In genomic region chr2:36184192-36184591, GRCm38 (mm10) we compare ENCODE assay signal across 25 mouse cellular contexts. TPM values are rescaled to one million over a fixed set of nuclear protein-coding genes. Genes with fewer than 3 reads are reported as not detected.
A peak's percentile ranks its signal among the peaks of the same experiment; 100 is the strongest.
DNase-seq lines count a peak whose midpoint lies in the region; ATAC-seq and TF ChIP-seq lines count a peak whose summit lies in the region.
"Had no signal": no experiment of that assay in that cellular context is flagged by ENCODE, and none has a peak within 500 bp of the region (broad histone marks: within the 10 kb centered on the region; RNA-seq: fewer than 3 reads in every experiment).

No protein-coding gene starts in this region.

- peak; percentile 61 for ATAC-seq in intestine, embryonic 15.5 days
- no peak for ATAC-seq in intestine, postnatal 0 days
- no peak for ATAC-seq in lung, embryonic 15.5 days (ENCODE audit: borderline replicate concordance, extremely low read depth, low FRiP score, low TSS enrichment)
- peak; percentile 65 for ATAC-seq in stomach, embryonic 16.5 days (ENCODE audit: insufficient read depth, low FRiP score)
- ATAC-seq: CD4-positive, CD25-positive, alpha-beta regulatory T cell, adult 4 months had no signal

- H3K27me3 ChIP-seq in heart, adult 2 months (ENCODE audit: control insufficient read depth, insufficient read depth, low read length): no peaks in the 10 kb centered on the region
- H3K27me3 ChIP-seq in intestine, embryonic 15.5 days (replicated peaks): no peaks in the 10 kb centered on the region
- H3K27me3 ChIP-seq in intestine, postnatal 0 days (replicated peaks; ENCODE audit: control insufficient read depth, insufficient read depth, low read length): no peaks in the 10 kb centered on the region
- H3K27me3 ChIP-seq in lung, embryonic 15.5 days: no peaks in the 10 kb centered on the region
- H3K27me3 ChIP-seq in stomach, embryonic 16.5 days (ENCODE audit: control insufficient read depth, insufficient read depth, low read length): no peaks in the 10 kb centered on the region
- H3K27me3 ChIP-seq: forebrain, embryonic 12.5 days; hindbrain, embryonic 15.5 days; neural tube, embryonic 12.5 days had no signal

- no peaks in the 10 kb centered on the region for H3K79me2 ChIP-seq in heart, adult 2 months (replicated peaks; ENCODE audit: control insufficient read depth, insufficient read depth, low read length)

- no peak overlapping the region for H3K4me3 ChIP-seq in heart, adult 2 months
- H3K4me3 ChIP-seq in intestine, embryonic 15.5 days (replicated peaks): no peak overlapping the region
- no peak overlapping the region for H3K4me3 ChIP-seq in intestine, postnatal 0 days (ENCODE audit: low read depth, low read length)
- H3K4me3 ChIP-seq in lung, embryonic 15.5 days: no peak overlapping the region
- H3K4me3 ChIP-seq in lung, adult 2 months (replicated peaks; ENCODE audit: extremely low read depth, low read depth, low read length): no peak overlapping the region
- H3K4me3 ChIP-seq in stomach, embryonic 16.5 days (replicated peaks; ENCODE audit: low read length): no peak overlapping the region
- H3K4me3 ChIP-seq: forebrain, embryonic 12.5 days; hindbrain, embryonic 15.5 days; limb, embryonic 10.5 days; neural tube, embryonic 12.5 days had no signal

- intact Hi-C loops in heart, adult 2 months (cut with DNase I): no loop called here

- H3K4me1 ChIP-seq in heart, adult 2 months (ENCODE audit: control insufficient read depth, insufficient read depth, low read length): peaks cover 6% of the 10 kb centered on the region; the same call in 1 of the 2 replicates
- H3K4me1 ChIP-seq in intestine, embryonic 15.5 days (replicated peaks): 0 out of 2 replicates have a peak, but pooled peaks cover 3% of the 10 kb centered on the region
- H3K4me1 ChIP-seq in intestine, postnatal 0 days (replicated peaks; ENCODE audit: control insufficient read depth, insufficient read depth, low read length): no peaks in the 10 kb centered on the region
- peaks cover 19% of the 10 kb centered on the region for H3K4me1 ChIP-seq in lung, embryonic 15.5 days
- no peaks in the 10 kb centered on the region for H3K4me1 ChIP-seq in lung, adult 2 months (ENCODE audit: control insufficient read depth, insufficient read depth, low read length)
- H3K4me1 ChIP-seq in stomach, embryonic 16.5 days (ENCODE audit: control insufficient read depth, insufficient read depth, low read length): peaks cover 9% of the 10 kb centered on the region
- H3K4me1 ChIP-seq: forebrain, embryonic 12.5 days; limb, embryonic 10.5 days; neural tube, embryonic 12.5 days had no signal

- H3K27ac ChIP-seq in heart, adult 2 months: 0 out of 2 replicates have a peak overlapping the region, but pooled peaks have one; percentile 18
- H3K27ac ChIP-seq in intestine, embryonic 15.5 days: 0 out of 2 replicates have a peak overlapping the region, but pooled peaks have one; percentile 73
- no peak overlapping the region for H3K27ac ChIP-seq in intestine, postnatal 0 days (ENCODE audit: low read depth, low read length)
- H3K27ac ChIP-seq in lung, embryonic 15.5 days: peak overlapping the region; percentile 92
- peak overlapping the region; percentile 79; the same call in 1 of the 2 replicates for H3K27ac ChIP-seq in stomach, embryonic 16.5 days (ENCODE audit: low read length)
- H3K27ac ChIP-seq: forebrain, embryonic 12.5 days; hindbrain, embryonic 15.5 days; limb, embryonic 10.5 days; neural tube, embryonic 12.5 days had no signal

- TF ChIP-seq CTCF in heart, adult 2 months (IDR thresholded peaks at IDR 0.05): no peak
- no peak for TF ChIP-seq CTCF in intestine, postnatal 0 days (IDR thresholded peaks at IDR 0.05; ENCODE audit: low read depth)
- no peak for TF ChIP-seq CTCF in lung, adult 2 months (IDR thresholded peaks at IDR 0.05; ENCODE audit: insufficient read depth, low read length)

- WGBS in heart, adult 2 months: 89% methylated on average over 2 of the region's 2 CpGs
- 92% methylated on average over 2 of the region's 2 CpGs for WGBS in intestine, embryonic 15.5 days
- WGBS in intestine, postnatal 0 days: 84% methylated on average over 2 of the region's 2 CpGs
- whole genome bisulfite sequencing in lung, embryonic 15.5 days: 81% methylated on average over 2 of the region's 2 CpGs
- 93% methylated on average over 2 of the region's 2 CpGs for WGBS in lung, adult 2 months
- whole genome bisulfite sequencing in stomach, embryonic 16.5 days: 78% methylated on average over 2 of the region's 2 CpGs

- H3K9ac ChIP-seq in heart, adult 2 months (ENCODE audit: low read depth, low read length): no peak overlapping the region
- no peak overlapping the region for H3K9ac ChIP-seq in intestine, embryonic 15.5 days
- H3K9ac ChIP-seq in intestine, postnatal 0 days (ENCODE audit: low read depth, low read length): no peak overlapping the region
- H3K9ac ChIP-seq in lung, embryonic 15.5 days: no peak overlapping the region
- H3K9ac ChIP-seq in stomach, embryonic 16.5 days (ENCODE audit: low read length): no peak overlapping the region
- H3K9ac ChIP-seq: forebrain, embryonic 12.5 days; hindbrain, embryonic 15.5 days; neural tube, embryonic 12.5 days had no signal

- no peaks in the 10 kb centered on the region; the same call in 1 of the 2 replicates for H3K36me3 ChIP-seq in heart, adult 2 months (ENCODE audit: control insufficient read depth, insufficient read depth, low read length)
- no peaks in the 10 kb centered on the region for H3K36me3 ChIP-seq in intestine, embryonic 15.5 days
- H3K36me3 ChIP-seq in intestine, postnatal 0 days (ENCODE audit: control insufficient read depth, insufficient read depth): peaks cover 4% of the 10 kb centered on the region
- H3K36me3 ChIP-seq in lung, embryonic 15.5 days: no peaks in the 10 kb centered on the region
- H3K36me3 ChIP-seq in stomach, embryonic 16.5 days (ENCODE audit: control insufficient read depth, insufficient read depth, low read length): no peaks in the 10 kb centered on the region
- H3K36me3 ChIP-seq: forebrain, embryonic 12.5 days; hindbrain, embryonic 15.5 days; neural tube, embryonic 12.5 days had no signal

- no peaks in the 10 kb centered on the region for H3K9me3 ChIP-seq in intestine, embryonic 15.5 days
- no peaks in the 10 kb centered on the region for H3K9me3 ChIP-seq in intestine, postnatal 0 days (ENCODE audit: control insufficient read depth)
- no peaks in the 10 kb centered on the region for H3K9me3 ChIP-seq in lung, embryonic 15.5 days
- no peaks in the 10 kb centered on the region for H3K9me3 ChIP-seq in stomach, embryonic 16.5 days (replicated peaks; ENCODE audit: control insufficient read depth, low read length)
- H3K9me3 ChIP-seq: forebrain, embryonic 12.5 days; hindbrain, embryonic 15.5 days; limb, embryonic 10.5 days; neural tube, embryonic 12.5 days had no signal

- no peak for TF ChIP-seq EP300 in heart, adult 2 months (IDR thresholded peaks at IDR 0.05; ENCODE audit: insufficient read depth, low read depth, low read length)

- no peak overlapping the region for H3K4me2 ChIP-seq in intestine, embryonic 15.5 days (replicated peaks)
- H3K4me2 ChIP-seq in intestine, postnatal 0 days (replicated peaks; ENCODE audit: low read depth): no peak overlapping the region
- no peak overlapping the region for H3K4me2 ChIP-seq in lung, embryonic 15.5 days
- no peak overlapping the region for H3K4me2 ChIP-seq in stomach, embryonic 16.5 days (ENCODE audit: low read depth, low read length)
- H3K4me2 ChIP-seq: forebrain, embryonic 12.5 days; heart, embryonic 11.5 days; hindbrain, embryonic 15.5 days; neural tube, embryonic 12.5 days had no signal

- no peak for DNase-seq in heart, adult 2 months
- DNase-seq in heart, adult 9 months (ENCODE audit: low spot score in 2 of 2): no peak
- DNase-seq in lung, adult 2 months: no peak
- no peak for DNase-seq in natural killer cell, adult 2 months (ENCODE audit: low spot score in 2 of 2)
- DNase-seq: adrenal gland, postnatal 36 days; cerebellum, adult 9-10 months; gastrocnemius, postnatal 25 days; heart, postnatal 36 days; kidney, adult 18-20 months; midbrain, embryonic 14.5 days; retina, postnatal 1 day; right cerebral cortex, postnatal 25 days; spleen, adult 18-20 months; thymus, adult 18-20 months; thymus, postnatal 36 days had no signal

- TF ChIP-seq POLR2A in heart, adult 2 months (IDR thresholded peaks at IDR 0.05; ENCODE audit: insufficient read depth, low read depth, low read length): no peak
- TF ChIP-seq POLR2A in lung, adult 2 months (IDR thresholded peaks at IDR 0.05; ENCODE audit: borderline replicate concordance, extremely low read depth, low read depth, low read length): no peak

RNA-seq across cellular contexts. Expression of gene Ptgs1, which starts 46.0 kb away (rescaled TPM):
- total RNA-seq in heart, adult 2 months (2021): 10 to 100 TPM; 14.4 to 15.8 TPM
- polyA plus RNA-seq in heart, adult 2 months (2012; rRNA removed): 20.0 and 22.3 TPM in 2 replicates
- 24.7 and 26.0 TPM in 2 replicates for polyA plus RNA-seq in intestine, embryonic 15.5 days (2015; fragmentation: Nextera tagmentation; extraction: Ambion mirVana)
- polyA plus RNA-seq in intestine, postnatal 0 days (2015; fragmentation: Nextera tagmentation; extraction: Ambion mirVana): 29.5 and 31.0 TPM in 2 replicates
- 48.9 and 54.9 TPM in 2 replicates for polyA plus RNA-seq in lung, embryonic 15.5 days (2015; fragmentation: Nextera tagmentation; extraction: Ambion mirVana)
- polyA plus RNA-seq in lung, adult 2 months (2012; rRNA removed): 58.4 and 66.1 TPM in 2 replicates
- 35.1 and 37.5 TPM in 2 replicates for polyA plus RNA-seq in stomach, embryonic 16.5 days (2015; fragmentation: Nextera tagmentation; extraction: Ambion mirVana)

RNA-seq across cellular contexts. Expression of gene Rbm18, which starts 47.6 kb away (rescaled TPM):
- 10 to 100 TPM; 31.7 to 33.9 TPM for total RNA-seq in heart, adult 2 months (2021)
- polyA plus RNA-seq in heart, adult 2 months (2012; rRNA removed): 15.4 and 33.0 TPM in 2 replicates
- polyA plus RNA-seq in intestine, embryonic 15.5 days (2015; fragmentation: Nextera tagmentation; extraction: Ambion mirVana): 49.0 and 54.4 TPM in 2 replicates
- polyA plus RNA-seq in intestine, postnatal 0 days (2015; fragmentation: Nextera tagmentation; extraction: Ambion mirVana): 26.5 and 28.9 TPM in 2 replicates
- polyA plus RNA-seq in lung, embryonic 15.5 days (2015; fragmentation: Nextera tagmentation; extraction: Ambion mirVana): 70.5 and 73.5 TPM in 2 replicates
- 10.6 and 14.5 TPM in 2 replicates for polyA plus RNA-seq in lung, adult 2 months (2012; rRNA removed)
- polyA plus RNA-seq in stomach, embryonic 16.5 days (2015; fragmentation: Nextera tagmentation; extraction: Ambion mirVana): 60.2 and 62.0 TPM in 2 replicates

RNA-seq across cellular contexts. Expression of gene Mrrf, which starts 48.0 kb away (rescaled TPM):
- total RNA-seq in heart, adult 2 months (2021): 10 to 100 TPM; 36.2 to 46.8 TPM
- polyA plus RNA-seq in heart, adult 2 months (2012; rRNA removed): 70.1 and 71.7 TPM in 2 replicates
- polyA plus RNA-seq in intestine, embryonic 15.5 days (2015; fragmentation: Nextera tagmentation; extraction: Ambion mirVana): 35.1 and 35.9 TPM in 2 replicates
- 17.3 and 20.4 TPM in 2 replicates for polyA plus RNA-seq in intestine, postnatal 0 days (2015; fragmentation: Nextera tagmentation; extraction: Ambion mirVana)
- polyA plus RNA-seq in lung, embryonic 15.5 days (2015; fragmentation: Nextera tagmentation; extraction: Ambion mirVana): 31.1 and 32.4 TPM in 2 replicates
- polyA plus RNA-seq in lung, adult 2 months (2012; rRNA removed): 18.2 and 24.5 TPM in 2 replicates
- 32.9 and 34.7 TPM in 2 replicates for polyA plus RNA-seq in stomach, embryonic 16.5 days (2015; fragmentation: Nextera tagmentation; extraction: Ambion mirVana)

Comparison
In these comparisons a context has a peak if more than half of its experiments do, and no peak if none do; other contexts are left out.
1. ATAC-seq: peak in intestine, embryonic 15.5 days (single experiment) and stomach, embryonic 16.5 days (single experiment); none in intestine, postnatal 0 days (single experiment) and lung, embryonic 15.5 days (single experiment).